Mouse (Mus musculus): Measurements from ENCODE around the gene S100a13.

S100a13 gene

DNA sequence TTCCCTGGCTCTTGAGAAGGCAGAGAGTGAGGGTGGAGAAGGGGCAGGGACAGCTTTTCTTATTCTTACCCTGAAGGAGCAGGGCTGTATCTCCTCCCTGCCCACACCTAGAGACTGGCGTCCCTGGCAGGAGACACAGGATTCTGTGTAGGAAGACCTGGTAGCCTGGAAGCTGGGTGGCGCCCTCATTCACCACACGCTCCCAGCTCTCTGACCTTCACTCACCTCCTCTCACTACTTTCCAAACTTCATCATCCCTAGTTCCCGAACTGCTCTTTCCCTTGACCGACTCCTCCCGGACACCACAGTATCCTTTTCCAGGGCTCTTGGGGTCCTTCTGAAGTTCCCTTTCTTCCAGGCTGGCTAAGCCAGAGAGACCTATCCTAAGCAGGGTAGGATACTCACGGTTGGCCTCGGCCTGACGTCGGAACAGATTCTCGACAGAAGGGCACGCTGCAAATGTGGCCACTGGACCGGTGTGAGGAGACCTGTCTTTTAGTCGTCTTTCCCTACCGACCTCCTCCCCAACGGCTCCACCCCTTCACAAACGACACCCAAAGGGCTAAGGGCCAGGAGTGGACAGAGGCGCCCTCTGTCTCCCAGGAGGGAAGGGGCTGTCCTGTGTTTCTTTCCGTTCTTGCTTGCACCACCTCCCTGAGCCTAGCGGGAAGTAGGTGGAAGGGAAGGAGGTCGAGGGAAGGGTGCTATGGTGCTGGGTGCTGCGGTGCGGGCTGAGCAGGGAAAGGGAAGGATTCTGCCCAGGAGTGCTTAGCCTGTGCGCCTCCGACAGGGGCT lies at the start of gene S100a13, which contains the start of gene S100a1:
S100a13 (plus strand) TSS at position 640 of the 795 bp plus-strand sequence.
S100a1 (minus strand) TSS at position 597 of the 795 bp plus-strand sequence.
- peak in 1 of 2 experiments; percentile 51 for DNase-seq (ENCODE audit: low spot score in 2 of 2)

DNA sequence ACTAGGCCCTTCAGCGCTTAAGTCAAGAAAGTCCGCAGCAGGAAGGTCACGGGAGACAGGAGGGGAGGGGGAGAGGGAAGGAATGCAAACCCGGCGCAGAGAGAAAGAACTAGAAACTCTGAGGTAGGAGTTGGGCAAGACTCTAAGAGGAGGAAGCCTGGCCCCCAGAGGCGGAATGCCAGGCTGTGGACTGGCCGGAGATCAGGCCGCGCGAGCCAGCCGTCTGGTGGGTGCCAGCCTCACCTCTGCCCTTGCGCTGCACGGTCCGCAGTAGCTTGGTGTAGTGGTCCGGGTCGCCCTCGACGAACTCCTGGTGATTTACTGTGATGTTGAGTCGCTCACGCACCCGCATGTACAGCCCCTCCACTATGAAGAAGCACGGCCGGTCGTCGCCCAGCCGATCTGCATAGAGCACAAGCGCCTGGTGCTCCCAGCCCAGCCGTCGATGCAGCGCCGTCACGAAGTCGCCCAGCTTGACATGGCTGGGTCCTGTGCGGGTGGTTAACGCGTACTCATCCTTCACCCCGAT lies 49.6 kb upstream of the S100a13 start:
- DNase-seq (ENCODE audit: low spot score in 2 of 2) = no peak

DNA sequence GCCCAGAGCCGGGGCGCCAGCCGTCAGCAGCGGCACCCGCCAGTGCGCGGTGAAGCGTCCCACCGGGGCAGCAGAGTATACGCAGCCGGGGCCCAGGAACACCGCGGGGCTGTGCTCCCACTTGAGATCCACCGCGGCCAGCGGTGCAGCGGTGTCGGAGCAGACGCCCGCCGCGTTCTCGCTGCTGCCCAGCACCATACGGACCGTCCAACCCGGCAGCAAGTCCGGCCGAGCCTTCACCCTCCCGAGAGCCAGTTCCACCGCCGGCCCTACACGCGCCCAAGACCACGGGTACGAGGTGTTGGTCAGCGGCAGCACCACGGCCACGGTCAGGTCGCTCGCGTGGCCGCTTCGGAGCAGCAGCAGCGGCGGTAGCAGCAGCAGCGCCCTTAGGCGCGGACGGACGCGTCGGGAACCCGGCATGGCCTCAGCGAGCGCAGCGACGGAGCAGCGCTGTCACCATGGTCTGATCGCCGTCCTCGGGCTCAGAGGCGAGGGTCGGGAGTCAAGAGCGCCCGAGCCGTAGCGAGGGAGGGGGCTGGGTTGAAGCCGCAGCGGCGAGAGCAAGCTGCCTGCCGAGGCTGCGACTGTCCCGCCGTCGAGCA lies 49.1 kb upstream of the S100a13 start:
- no peak for DNase-seq (ENCODE audit: low spot score in 2 of 2)

DNA sequence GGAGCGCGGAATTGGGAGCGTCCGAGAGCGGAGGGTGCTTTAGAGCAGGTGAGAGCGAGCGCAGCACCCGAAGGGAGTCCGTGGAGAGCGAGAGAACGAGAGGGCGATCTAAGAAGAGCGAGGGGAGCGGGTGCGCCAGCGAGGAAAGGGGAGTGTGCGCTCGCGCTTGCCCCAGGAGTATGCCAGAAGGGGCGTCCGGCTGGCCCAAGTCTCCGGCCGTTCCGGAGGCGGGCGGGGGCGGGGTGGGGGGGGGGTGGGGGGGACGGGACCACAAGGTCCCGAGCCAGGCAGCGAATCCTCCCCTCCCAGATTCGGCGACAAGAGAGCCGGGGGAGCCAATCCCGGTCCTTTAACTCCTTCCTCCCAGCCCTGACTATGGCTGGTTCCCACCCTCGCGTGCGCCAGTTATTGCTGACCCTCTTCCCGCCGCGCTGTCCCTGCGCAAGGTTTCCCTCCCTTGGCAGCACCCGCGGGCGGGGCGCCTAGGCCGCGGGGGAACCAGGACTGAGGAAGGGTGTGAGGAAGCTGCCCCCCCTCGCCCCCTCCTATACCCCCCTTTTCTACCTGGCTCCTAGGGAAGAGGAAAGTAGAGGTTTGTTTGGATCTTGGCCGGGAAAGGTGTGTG lies 48.4 kb upstream of the S100a13 start, which contains the start of gene Npr1:
Npr1 (minus strand) TSS at position 181 of the 625 bp plus-strand sequence.
- DNase-seq (ENCODE audit: low spot score in 2 of 2) = no peak

DNA sequence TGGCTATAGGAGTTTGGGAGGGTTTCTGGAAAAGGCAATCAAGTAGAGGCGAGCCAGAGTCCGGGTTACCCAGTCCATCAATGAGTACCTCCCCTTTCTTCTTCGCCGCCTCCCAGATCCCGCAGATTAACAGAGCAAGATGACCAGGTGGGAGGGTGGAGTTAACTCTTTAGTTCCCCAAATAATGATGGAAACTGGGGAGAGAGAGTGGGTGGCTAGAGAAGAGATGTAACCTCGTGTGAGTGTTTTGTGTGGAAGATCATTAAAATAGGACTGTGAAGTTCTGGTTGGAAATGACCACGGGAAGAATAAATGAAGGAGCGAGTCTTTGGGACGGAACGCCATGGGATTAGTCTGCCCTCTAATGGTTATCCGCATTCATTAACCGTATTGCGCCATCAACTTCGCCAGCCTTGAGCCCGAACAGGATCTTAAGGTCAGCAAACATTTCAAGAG lies 47.9 kb upstream of the S100a13 start:
- DNase-seq (ENCODE audit: low spot score in 2 of 2) = peak; percentile 53 to 73

DNA sequence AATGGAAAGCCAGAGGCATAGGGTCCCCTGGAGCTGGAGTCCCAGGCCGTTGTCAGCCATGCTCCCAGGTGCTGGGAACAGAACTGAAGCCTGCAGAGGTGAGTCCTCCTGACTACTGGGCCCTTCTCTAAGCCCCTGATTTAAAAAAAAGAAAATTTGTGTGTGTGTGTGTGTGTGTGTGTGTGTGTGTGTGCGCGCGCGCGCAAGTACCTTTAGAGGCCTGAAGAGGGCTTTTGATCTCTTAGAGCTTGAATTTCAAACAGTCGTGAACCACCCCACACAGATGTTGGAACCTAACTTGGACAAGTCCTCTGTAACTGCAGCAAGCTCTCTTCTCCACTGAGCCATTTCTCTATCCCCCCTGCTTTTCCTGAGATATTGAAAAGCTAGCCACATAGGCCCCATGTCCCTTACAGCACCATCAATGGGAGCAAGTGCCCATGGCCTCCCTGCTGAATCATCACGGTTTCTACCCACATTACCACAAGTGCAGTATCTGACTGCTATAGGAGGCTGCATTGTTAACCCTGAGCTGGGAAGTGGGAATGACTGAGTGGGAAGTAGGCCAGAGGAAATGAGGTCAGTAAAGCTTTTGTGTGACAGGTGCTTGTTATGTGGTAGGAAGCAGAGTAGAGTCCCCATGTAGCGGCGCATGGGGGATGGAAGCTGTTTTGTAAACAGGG lies 46.5 kb upstream of the S100a13 start:
- DNase-seq (ENCODE audit: low spot score in 2 of 2) = no peak

DNA sequence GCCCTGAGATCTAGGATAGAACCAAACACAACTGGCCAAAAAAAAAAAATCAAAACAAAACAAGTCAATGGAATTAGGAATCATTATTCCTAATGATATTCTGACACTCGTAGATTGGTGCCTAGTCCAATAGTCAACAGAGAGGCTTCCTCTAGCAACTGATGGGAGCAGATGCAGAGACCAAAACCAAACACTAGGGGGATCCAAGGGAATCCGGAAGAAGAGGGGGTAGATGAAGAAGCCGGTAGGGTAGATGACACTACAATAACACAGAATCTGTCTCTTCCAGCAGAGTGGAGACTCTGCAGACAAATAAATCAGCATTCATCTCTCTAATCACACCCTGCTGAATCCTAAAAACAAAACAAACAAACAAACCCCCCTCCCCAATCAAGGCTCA lies 42.0 kb upstream of the S100a13 start:
- no peak for DNase-seq (ENCODE audit: low spot score in 2 of 2)

DNA sequence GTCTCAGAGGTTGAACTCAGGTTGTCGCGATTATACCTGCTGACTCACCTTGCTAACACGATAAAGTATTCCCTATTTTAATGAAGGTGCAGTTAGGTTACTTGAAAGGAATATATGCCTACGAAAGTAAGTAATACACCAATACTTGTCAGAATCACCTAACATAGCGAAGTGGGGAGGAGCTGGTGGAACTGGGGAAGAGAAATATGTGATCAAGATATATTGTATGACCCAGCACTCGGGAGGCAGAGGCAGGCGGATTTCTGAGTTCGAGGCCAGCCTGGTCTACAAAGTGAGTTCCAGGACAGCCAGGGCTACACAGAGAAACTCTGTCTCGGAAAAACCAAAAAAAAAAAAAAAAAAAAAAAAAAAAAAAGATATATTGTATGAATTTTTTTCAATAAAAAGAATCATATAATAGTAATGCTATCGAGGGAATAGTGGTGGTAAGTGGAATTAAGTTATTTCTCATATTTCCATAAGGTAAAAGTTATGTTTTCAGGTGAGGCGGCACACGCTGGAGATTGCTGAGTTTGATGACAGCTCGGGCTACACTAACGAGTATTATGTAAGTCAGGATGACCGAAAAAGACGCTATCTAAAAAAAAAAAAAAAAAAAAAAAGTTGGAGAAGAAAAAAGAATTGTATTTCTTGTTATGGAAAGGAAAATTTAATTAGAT lies 38.9 kb upstream of the S100a13 start:
- no peak for DNase-seq (ENCODE audit: low spot score in 2 of 2)

DNA sequence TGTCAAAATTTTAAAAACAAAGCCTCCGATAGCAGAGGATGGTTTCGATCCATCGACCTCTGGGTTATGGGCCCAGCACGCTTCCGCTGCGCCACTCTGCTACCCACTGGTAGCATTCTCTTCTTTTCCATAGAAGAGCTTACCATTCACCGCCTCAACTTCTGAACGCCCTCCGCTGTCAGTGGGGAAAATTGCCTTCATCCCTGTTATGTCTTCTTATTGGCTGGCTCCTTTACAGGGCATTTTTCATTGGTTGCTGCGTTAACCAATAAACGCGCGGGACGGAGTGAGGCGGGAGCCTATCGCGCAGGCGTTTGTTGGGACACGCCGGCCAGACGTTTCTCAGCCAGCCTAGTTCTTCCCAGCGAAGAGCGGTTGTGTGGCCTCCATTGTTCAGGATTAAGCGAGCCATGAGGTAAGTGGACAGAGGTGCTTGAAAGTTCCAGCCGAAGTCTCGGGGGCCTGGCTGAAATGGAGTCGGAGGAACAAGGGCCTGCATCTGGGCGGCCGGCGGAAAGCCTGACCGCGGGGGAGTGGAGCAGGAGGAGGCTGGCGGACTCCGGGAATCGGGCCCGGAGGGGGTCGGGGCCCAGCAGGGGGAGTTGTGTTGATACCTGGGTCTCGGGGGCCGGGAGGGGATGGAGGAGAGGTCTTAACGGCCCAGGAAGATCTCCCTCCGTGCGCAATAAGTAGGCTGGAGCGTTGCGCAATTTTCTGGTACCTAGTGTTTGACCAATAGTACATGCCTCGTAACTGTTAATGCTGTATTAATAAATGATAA lies 38.2 kb upstream of the S100a13 start, which contains the start of gene Ilf2:
Ilf2 (plus strand) TSS at position 296 of the 781 bp plus-strand sequence.
- peak; percentile 96 to 97 for DNase-seq (ENCODE audit: low spot score in 2 of 2)

DNA sequence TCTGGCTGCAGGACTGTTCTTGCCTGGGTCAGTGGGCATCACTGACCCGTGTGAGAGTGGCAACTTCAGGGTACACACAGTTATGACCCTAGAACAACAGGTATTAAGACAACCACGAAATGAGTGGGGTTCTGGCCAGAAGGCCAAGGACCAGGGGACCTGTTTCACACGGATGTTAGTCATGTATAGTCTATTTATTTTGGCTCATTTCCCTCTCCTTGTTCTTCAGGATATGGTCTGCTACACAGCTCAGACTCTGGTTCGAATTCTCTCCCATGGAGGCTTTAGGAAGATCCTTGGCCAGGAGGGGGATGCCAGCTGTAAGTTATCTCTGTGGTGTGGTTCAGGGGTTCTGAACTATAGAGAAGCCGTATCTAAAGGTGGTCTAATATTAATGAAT lies 27.2 kb upstream of the S100a13 start:
- DNase-seq (ENCODE audit: low spot score in 2 of 2) = no peak

DNA sequence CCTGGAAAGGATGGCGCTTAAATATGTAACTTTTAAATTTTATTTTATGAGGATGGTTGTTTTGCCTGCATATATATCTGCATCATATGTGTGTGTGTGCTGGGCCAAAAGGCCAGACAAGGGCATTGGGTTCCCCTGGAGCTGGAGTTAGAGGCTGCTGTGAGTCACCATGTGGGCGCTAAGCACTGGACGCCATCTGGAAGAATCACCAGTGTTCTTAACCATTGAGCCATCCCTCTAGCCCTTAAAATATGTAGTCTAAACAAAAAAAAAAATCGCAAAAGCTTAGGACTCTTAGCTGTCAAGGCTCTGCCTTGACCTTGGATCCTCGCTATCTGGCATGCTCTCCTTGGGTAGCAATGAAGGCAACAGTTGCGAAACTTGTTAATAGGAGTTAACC lies 25.7 kb upstream of the S100a13 start:
- DNase-seq (ENCODE audit: low spot score in 2 of 2) = no peak

DNA sequence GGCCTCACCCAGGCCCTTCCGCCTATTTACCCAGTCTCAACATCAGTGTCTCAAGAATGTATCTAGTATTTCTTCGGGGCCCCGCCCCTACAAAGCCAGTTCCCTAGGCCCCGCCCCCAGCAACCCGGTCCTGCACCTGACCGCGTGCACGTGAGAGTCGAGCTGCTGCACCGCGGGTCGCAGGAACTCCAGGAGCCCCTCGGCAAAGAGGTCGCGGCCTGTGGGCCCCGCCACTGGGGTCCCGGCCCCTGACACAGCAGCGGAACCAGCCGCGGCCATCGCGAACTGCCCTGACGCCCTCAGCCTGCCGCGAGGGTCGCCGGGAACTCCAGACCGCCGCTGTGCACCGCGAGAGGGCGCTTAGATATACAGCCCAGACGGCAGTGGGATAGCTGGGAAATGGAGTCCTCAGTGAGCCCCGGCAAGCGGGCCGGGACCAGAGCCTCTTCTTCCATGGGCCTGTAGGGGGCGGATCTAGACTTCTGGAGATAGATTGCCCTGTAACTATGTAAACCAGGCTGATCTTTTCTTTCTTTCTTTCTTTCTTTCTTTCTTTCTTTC lies 23.5 kb upstream of the S100a13 start, which contains the start of gene Snapin:
Snapin (minus strand) TSS at position 338 of the 561 bp plus-strand sequence.
- peak; percentile 94 to 95 for DNase-seq (ENCODE audit: low spot score in 2 of 2)

DNA sequence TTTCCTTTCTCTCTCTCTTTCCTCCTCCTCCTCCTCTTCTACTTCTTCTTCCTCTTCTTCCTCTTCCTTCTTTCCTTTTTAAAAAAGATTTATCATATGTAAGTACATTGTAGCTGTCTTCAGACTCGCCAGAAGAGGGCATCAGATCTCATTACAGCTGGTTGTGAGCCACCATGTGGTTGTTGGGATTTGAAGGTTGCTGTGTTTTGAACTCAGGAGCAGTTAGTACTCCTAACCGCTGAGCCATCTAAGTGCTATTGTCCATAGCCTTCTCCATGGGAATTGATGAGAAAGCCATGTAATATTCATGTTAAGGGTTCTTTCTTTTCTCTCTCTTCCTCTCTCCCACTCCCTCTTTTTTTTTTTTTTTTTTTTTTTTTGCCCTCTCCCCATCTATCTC lies 22.9 kb upstream of the S100a13 start:
- DNase-seq (ENCODE audit: low spot score in 2 of 2) = peak in 1 of 2 experiments; percentile 43

DNA sequence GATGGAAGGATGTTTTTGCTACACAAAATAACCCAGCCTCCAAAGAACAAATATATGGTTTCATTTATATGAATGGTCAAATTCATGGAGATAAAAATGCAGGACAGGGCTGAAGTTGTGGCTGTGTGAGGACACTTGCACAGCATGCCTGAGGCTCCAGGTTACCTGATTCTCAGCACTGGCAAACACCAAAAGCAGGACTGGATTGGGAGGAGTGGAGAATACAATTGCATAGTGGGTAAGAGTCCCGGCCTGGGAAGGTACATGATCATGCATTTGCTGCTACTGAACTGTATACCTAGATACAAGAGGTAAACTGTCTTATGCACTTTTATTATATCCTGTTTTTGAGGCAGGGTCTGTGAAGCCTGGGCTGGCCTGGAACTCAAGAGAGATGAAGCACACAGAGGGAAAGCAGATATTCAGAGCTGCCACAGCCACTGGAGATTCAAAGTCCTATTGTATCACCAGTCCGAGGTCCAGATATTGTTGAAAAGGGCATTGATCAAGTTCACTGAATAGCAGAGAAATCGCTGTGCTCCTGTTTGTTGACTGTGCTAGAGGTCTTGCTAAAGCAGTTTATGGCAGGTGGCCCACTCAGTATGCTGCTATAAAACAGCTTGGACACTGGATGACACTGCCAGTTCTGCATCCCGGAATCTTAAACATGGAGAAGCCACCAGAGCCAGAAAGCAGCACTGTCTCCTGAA lies 20.2 kb upstream of the S100a13 start:
- no peak for DNase-seq (ENCODE audit: low spot score in 2 of 2)

DNA sequence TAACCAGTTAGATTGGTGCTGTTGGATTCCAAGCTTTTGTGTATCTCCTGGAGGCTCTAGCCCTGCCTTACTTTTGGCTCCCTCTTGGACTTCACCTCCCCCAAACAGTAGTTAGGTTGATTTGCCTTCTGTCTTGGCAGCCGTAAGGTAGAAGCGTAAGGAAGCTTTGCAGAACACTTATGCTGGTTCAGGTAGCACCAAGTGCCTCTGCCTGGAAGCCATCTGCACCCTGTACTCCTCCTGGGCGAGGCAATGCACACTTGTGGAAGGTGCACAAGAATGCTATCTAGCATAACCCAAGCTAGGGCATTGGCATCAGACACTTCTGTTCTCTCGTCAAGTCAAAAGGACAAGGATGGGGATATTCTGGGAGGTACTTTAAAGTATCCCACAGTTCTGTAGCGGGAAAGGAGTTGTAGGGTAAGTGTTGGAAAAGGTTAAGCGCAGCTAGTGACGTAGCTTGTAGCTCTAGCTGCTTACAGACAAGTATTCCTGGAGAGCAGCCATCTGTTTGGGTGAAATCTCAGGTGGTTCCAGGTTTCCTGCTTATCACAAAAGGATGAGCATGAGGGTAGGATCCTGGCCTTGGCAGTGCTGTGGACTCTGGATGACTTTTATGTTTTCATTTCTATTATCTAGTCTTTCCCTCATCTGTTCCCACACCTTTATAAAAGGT lies 18.2 kb upstream of the S100a13 start:
- no peak for DNase-seq (ENCODE audit: low spot score in 2 of 2)

DNA sequence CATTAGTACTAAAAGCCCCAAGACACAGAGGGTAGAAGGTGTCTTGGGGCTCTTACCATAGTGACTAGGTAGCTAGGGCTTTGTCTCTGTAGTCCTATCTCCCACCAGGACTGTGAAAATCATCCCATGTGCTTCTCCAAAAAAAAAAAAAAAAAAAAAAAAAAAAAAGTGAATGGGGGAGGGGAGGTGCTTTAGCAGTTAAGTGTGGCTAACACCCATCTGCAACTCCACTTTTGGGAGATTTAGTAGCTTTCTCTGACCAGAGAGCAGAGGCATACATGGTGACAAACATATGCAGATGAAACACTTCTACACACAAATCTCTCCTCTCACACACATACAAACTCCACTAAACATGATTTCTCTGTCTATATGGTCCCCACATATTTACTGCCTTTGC lies 16.6 kb upstream of the S100a13 start:
- no peak for DNase-seq (ENCODE audit: low spot score in 2 of 2)

DNA sequence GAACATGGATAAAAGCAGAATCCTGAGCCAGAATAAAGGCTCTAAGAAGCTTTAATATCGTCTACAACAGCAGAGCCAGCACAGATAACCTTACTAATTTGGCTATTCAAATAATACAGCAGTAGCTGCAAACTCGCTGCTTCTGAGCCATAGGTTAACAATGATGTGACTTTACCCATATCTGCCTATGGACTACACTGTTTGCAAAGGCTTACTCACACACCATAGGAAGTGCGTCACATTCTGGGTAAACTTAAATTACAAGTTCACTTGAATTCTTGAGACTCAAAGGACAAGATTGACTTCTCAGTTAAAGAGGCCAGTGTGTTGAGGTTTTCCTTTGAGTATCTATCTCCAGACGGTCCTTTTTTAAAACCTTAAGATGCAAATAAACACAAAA lies 10.8 kb upstream of the S100a13 start:
- no peak for DNase-seq (ENCODE audit: low spot score in 2 of 2)

DNA sequence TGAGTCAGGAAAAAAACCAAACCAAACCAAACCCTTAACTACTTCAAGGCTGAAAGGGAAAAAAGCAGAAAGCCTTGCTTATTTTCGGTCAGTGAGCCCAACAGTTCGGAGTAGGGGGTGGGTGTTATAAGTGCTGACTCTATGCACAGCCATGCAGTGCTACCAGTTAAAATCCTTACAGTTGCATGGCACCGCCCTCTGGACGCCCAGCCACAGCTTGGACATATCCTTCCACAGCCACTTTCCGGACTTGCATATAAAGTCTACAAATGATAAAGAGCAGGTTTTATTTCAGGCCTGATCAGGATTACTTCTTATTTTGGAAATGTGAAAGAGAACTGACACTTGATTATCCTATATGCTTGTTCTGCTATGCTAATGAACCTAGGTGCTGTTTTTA lies 9.0 kb upstream of the S100a13 start:
- no peak for DNase-seq (ENCODE audit: low spot score in 2 of 2)

DNA sequence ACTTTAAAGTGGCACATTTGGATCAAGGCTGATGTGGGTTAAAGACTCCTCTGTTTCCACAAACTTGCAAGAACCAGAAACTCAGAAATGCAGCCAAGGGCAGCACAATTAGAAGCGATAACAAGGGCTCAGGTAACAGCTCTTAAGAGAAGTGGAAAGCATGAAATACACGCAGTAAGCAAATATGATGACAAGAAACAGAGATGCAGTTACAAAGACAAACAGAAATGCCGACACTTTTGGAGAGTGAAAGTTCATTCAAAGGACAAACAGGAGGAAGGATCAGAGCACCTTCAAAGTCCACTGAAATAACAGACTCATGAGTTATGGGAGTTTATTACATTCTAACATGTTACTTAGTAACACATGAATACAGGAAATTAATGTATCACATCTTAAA lies 7.9 kb upstream of the S100a13 start:
- DNase-seq (ENCODE audit: low spot score in 2 of 2) = no peak

All from right cerebral cortex, adult 2 months (tissue).